Mouse (Mus musculus) kidney, adult 2 months (tissue): ENCODE measurements around the gene Cps1.

Experiments used
- CTCF ChIP-seq: fragments of 200-500 bp; conservative IDR thresholded peaks from 2 replicates; pipeline ENCODE4 v1.5.1; 2011; ENCODE audit warnings: low read depth, mild to moderate bottlenecking, control low read depth, low read length, moderate library complexity, mixed read lengths; ENCODE audit not compliant: insufficient read depth, insufficient read length
- POLR2A ChIP-seq: fragments of 200-500 bp; IDR thresholded peaks from one replicate; pipeline ENCODE4 v1.6.1; 2011; ENCODE audit warnings: low read depth, low read length, control low read depth

- TF ChIP-seq CTCF (peak; percentile 62), POLR2A (no peak)
Measured at GRCm38 (mm10) chr1:67181165-67181564, 58.3 kb downstream of the Cps1 start.
